In the genomic region with DNA sequence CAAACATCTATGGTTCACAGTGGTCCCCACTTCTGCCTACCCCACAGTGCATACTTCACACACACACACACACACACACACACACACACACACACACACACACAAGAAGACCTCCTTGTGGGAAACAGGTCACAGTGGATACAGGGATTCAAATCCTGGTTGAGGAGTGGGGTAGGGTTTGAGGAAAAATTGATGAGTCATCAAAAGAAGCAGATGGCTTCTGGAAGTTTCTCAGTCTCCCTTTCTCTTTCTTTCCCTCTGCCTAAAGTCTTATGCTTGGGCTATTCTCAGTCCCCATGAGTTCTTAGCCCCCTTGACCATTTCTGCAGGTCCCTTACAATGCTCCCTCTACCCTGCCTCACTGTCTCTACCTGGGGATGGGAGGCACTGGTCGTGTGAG, we compare ENCODE assay signal across 22 mouse cellular contexts. TPM values are rescaled to one million over a fixed set of nuclear protein-coding genes. Genes with fewer than 3 reads are reported as not detected.
A peak's percentile ranks its signal among the peaks of the same experiment; 100 is the strongest.
DNase-seq lines count a peak whose midpoint lies in the region; ATAC-seq and TF ChIP-seq lines count a peak whose summit lies in the region.
"Had no signal": no experiment of that assay in that cellular context is flagged by ENCODE, and none has a peak within 500 bp of the region (broad histone marks: within the 10 kb centered on the region; RNA-seq: fewer than 3 reads in every experiment).

No protein-coding gene starts in this region.

- no peak overlapping the region for H3K4me2 ChIP-seq in CH12.LX (ENCODE audit: insufficient read depth, low read depth, poor library complexity, severe bottlenecking)

- H3K27ac ChIP-seq in CH12.LX (ENCODE audit: insufficient read depth, low read depth) (no peak overlapping the region), ES-E14 (ENCODE audit: insufficient read depth, low read depth, low read length, poor library complexity, severe bottlenecking) (no peak overlapping the region)

- H3K9me3 ChIP-seq in CH12.LX (replicated peaks; ENCODE audit: low read length) (no peaks in the 10 kb centered on the region), ES-E14 (ENCODE audit: control insufficient read depth, insufficient read depth, low read depth, low read length) (no peaks in the 10 kb centered on the region)

- no peaks in the 10 kb centered on the region for H3K36me3 ChIP-seq in CH12.LX (replicated peaks in 1 of 2; ENCODE audit: control insufficient read depth in 1 of 2, insufficient read depth in 1 of 2, low read length in 1 of 2)
- no peaks in the 10 kb centered on the region for H3K36me3 ChIP-seq in ES-E14 (ENCODE audit: control insufficient read depth, insufficient read depth, low read length, poor library complexity, severe bottlenecking)
- H3K36me3 ChIP-seq: G1E had no signal

- no peak for TF ChIP-seq CTCF in CH12.LX (conservative IDR thresholded peaks at IDR 0.05 in 1 of 2, IDR thresholded peaks at IDR 0.05 in 1 of 2; ENCODE audit: low read depth in 2 of 2, low read length in 2 of 2)

- H3K4me3 ChIP-seq in CH12.LX (replicated peaks in 1 of 3; ENCODE audit: low read depth in 2 of 3, low read length in 2 of 3, poor library complexity in 1 of 3) (no peak overlapping the region), ES-E14 (ENCODE audit: insufficient read depth in 1 of 2, low read depth in 1 of 2, low read length in 2 of 2, poor library complexity in 1 of 2, severe bottlenecking in 1 of 2) (no peak overlapping the region)

- no peak for TF ChIP-seq RAD21 in CH12.LX (IDR thresholded peaks at IDR 0.05; ENCODE audit: low read depth, low read length)

- TF ChIP-seq EP300 in CH12.LX (IDR thresholded peaks at IDR 0.05; ENCODE audit: low read length), result no peak

- H3K27me3 ChIP-seq in CH12.LX (replicated peaks), result peaks cover 3% of the 10 kb centered on the region
- H3K27me3 ChIP-seq: Patski had no signal

- dilution Hi-C loops in CH12.LX (cut with MboI; ENCODE audit: extremely low pct_ligation_motif_present, extremely low pct_unique_long_range_greater_than_20kb, low sequenced_read_pairs), result no loop called here

- no peak for ATAC-seq in megakaryocyte, adult 5-6 weeks (ENCODE audit: poor library complexity, severe bottlenecking)
- ATAC-seq: activated CD4-positive, CD25-positive, alpha-beta regulatory T cell, adult 4 months; CD4-positive, CD25-positive, alpha-beta regulatory T cell, adult 4 months; Patski had no signal

- DNase-seq in CH12.LX (ENCODE audit: extremely low read depth), result no peak
- DNase-seq in ES-E14 (ENCODE audit: low read depth, low spot score), result no peak
- no peak for DNase-seq in layer of hippocampus, adult 8-10 months (ENCODE audit: low spot score in 2 of 2)
- DNase-seq: adrenal gland, adult 2 months; adrenal gland, adult 8-10 months; adrenal gland, postnatal 10 days; adrenal gland, postnatal 14 days; adrenal gland, postnatal 25 days; adrenal gland, postnatal 36 days; B cell, adult 2 months; cerebellum, adult 11 months; cerebellum, adult 11-12 months; cerebellum, adult 18-20 months; cerebellum, adult 2 months; cerebellum, adult 8-10 months had no signal

- in situ Hi-C loops in CH12.LX (cut with MboI; ENCODE audit: low pct_ligation_motif_present, low pct_unique_long_range_greater_than_20kb, low sequenced_read_pairs), result no loop called here
- in situ Hi-C loops in ES-E14 (cut with MboI; ENCODE audit: low sequenced_read_pairs in 2 of 2, unreplicated experiment in 2 of 2), result no loop called here

- H3K79me2 ChIP-seq in CH12.LX (replicated peaks; ENCODE audit: control insufficient read depth, extremely low read depth, insufficient read depth, poor library complexity, severe bottlenecking), result no peaks in the 10 kb centered on the region

- H3K9ac ChIP-seq in CH12.LX (ENCODE audit: insufficient read depth, low read depth) (no peak overlapping the region), ES-E14 (ENCODE audit: insufficient read depth, low read depth, low read length, poor library complexity, severe bottlenecking) (no peak overlapping the region)

- H3K4me1 ChIP-seq in CH12.LX (ENCODE audit: control insufficient read depth in 1 of 2, insufficient read depth in 2 of 2) (peaks cover 3 to 7% of the 10 kb centered on the region in 2 experiments; a peak in 3 of 4 replicates), ES-E14 (ENCODE audit: control insufficient read depth in 2 of 2, insufficient read depth in 2 of 2, low read length in 2 of 2, poor library complexity in 1 of 2) (peaks cover 0 to 2% of the 10 kb centered on the region in 2 experiments; a peak in 1 of 4 replicates)

- no peak for TF ChIP-seq POLR2A in CH12.LX (IDR thresholded peaks at IDR 0.05; ENCODE audit: low read depth, low read length)

TF ChIP-seq in CH12.LX, 34 proteins besides CTCF, POLR2A, EP300 and RAD21:
- TF ChIP-seq MAFK (IDR thresholded peaks at IDR 0.05; ENCODE audit: insufficient replicate concordance, low read length), result peak; percentile 90
- no peak for TF ChIP-seq MEF2A (IDR thresholded peaks at IDR 0.05; ENCODE audit: borderline replicate concordance, low read depth, low read length)

TF ChIP-seq in ES-E14, 5 proteins besides CTCF, POLR2A, EP300 and RAD21:
- TF ChIP-seq ZC3H11A (IDR thresholded peaks at IDR 0.05; ENCODE audit: borderline replicate concordance, low read depth, low read length) (no peak), MAFK (IDR thresholded peaks at IDR 0.05; ENCODE audit: insufficient read depth, low read depth, low read length) (peak; percentile 92)

RNA-seq across cellular contexts. Expression of gene Rassf10, which starts 56.4 kb away (rescaled TPM):
- not detected in 2 replicates for total RNA-seq in CH12.LX (2012; rRNA removed)
- not detected in 2 replicates for total RNA-seq in CH12.LX (2014; rRNA removed)
- not detected in 2 replicates for polyA plus RNA-seq in CH12.LX (2012; ENCODE audit: insufficient read length, low read depth)
- total RNA-seq in ES-E14 (2012; rRNA removed), result 1.1 and 1.7 TPM in 2 replicates
- total RNA-seq in megakaryocyte, adult 5-6 weeks (2015), result not detected in 2 replicates
- 0.08 TPM in 1 of 2 replicates, not detected in the other for total RNA-seq in megakaryocyte, adult 5-6 weeks (2017)
- under 1 TPM; 0.47 to 0.86 (median 0.71) TPM for total RNA-seq in layer of hippocampus, adult 8-10 months (2022)
- total RNA-seq: G1E, MEL had no signal
- polyA plus RNA-seq: activated CD4-positive, CD25-positive, alpha-beta regulatory T cell, adult 4 months; C2C12; CD4-positive, CD25-positive, alpha-beta regulatory T cell, adult 4 months; G1E; Patski had no signal
